Mouse (Mus musculus): ENCODE results near the gene Chaf1a.
"Not testable (repeated sequence)": the region's sequence is repeated elsewhere in the genome, so short reads cannot be mapped to it uniquely, and the experiment has no call there.

Chaf1a gene

GRCm38 (mm10) chr17:56038583-56039261 lies 1.5 kb upstream of the Chaf1a start:
- DNase-seq (ENCODE audit: low read depth): peak; percentile 18

DNA sequence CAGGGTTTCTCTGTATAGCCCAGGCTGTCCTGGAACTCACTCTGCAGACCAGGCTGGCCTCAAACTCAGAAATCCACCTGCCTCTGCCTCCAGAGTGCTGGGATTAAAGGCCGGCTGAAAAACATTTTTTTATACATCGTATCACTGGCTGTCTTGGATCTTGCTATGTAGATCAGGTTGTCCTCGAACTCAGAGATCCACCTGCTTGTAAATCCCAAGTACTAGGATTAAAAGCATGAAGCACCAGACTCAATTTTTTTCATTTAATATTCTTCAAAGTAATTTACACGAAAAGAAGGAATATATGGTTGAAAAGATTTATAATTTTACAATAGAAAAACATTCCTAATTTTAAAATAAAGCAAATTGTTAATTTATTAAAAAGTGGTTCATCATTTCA lies 894 bp upstream of the Chaf1a start:
- DNase-seq (ENCODE audit: low read depth): no peak

GRCm38 (mm10) chr17:56040857-56041163 lies 571 bp downstream of the Chaf1a start:
- DNase-seq (ENCODE audit: low read depth): no peak

GRCm38 (mm10) chr17:56051369-56051768 lies 11.1 kb downstream of the Chaf1a start:
- DNase-seq (ENCODE audit: low read depth): no peak

DNA sequence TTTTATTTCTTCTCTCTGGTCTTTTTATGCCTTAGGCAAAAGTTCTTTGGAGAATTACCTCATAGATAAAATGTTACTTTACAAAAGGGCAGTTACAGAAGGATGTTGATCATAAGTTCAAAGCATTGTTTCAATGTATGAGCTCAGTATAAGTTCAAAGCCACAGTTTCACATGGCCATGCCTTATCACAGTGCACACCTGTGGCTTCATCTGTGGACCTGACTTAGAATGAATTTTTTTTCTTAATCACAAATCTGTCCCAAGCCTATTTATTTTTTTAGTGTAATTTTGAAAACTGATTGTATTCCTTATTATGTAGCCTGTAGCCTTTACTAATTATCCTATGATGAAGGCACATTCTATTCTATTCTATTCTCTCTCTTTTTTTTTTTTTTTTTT lies 14.7 kb downstream of the Chaf1a start:
- no peak for DNase-seq (ENCODE audit: low read depth)

DNA sequence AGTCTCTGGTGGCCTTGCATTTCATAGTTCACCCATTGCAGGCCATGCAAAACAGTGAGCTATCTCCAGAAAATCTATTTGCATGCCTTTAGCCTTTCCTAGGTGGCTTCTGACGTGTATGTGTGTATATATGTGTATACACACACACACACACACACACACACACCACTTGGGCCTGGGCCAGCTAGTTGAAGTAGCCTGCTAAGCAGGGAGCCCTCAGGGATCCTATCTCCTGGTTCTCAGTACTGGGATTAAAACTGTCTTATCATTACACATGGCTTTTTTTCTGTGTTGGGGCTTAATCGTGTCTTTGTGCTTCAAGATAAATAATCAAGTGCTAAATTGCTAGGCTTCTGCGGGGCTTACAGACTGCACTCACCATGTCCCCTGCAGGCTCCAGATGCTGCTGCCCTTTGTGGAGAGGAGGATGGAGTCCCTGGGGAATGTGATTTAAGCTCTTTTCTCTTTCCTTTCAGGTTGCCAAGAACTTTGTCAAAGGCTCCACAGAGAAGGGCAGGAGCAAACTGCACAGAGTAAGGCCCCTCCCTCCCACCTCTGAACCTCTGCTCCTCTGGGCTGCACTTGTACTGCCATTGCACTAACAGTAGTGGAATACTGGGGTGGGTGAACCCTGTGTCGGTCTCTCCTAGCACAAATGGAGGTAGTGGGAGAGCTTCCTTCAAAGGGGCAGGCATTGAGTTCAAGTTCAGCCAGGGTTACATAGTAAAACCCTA lies 15.9 kb downstream of the Chaf1a start:
- DNase-seq (ENCODE audit: low read depth): no peak

DNA sequence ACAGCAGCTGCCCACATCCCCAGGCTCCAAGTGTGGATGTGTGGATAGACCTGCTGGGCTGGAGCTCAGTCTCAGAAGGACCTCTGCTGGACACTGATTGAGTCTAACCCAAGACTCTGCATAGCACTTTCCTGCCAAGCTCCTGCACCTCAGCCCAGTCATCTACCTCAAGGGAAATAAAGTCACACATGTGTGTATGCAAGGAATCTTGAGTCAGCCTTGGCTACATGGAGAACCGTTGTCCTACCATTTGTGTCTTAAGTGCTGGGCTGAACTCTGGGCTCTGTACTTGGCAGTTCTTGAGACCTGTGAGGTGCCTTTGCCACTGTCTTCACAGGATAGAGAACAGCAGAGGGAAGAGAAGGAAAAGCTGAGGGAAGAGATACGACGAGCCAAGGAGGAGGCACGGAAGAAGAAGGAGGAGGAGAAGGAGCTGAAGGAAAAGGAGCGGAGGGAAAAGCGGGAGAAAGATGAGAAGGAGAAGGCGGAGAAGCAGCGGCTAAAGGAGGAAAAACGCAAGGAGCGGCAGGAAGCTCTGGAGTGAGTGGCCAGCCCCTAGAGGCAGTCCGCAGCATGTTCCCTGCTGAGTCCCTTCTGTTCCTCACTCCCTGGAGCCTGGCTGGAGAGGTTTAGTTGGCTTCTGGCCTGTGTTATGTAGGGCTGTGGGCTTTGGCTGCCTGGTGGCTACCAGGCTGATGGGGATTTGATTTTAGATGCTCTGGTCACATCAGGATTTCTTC lies 17.3 kb downstream of the Chaf1a start:
- DNase-seq (ENCODE audit: low read depth): no peak

DNA sequence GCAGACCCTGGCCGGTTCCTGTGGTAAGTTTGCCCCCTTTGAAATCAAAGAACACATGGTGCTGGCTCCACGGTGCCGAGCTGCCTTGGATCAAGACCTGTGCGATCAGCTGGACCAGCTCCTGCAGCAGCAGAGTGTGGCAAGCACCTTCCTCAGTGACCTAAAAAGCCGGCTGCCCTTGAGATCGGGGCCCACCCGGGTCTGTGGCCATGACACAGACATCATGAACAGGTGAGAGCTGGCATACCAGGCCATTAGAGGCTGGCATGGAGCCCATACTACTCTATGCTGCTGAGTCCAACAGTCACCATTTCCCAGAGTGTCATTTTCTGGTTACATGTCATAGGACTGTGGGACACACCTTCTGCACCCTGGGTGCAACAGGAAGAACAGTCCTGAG lies 21.8 kb downstream of the Chaf1a start:
- DNase-seq (ENCODE audit: low read depth): no peak

DNA sequence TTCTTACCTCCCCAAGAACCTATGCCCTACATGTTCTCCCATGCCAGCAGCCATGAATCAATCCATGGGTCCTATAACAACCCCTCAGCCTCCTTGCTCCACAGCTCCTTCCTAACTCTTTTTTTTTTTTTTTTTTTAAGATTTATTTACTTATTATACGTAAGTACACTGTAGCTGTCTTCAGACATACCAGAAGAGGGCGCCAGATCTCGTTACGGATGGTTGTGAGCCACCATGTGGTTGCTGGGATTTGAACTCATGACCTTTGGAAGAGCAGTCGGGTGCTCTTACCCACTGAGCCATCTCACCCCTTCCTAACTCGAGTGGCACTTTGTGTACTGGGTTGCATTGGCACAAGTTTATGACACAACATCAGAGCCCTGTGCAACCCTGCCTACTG lies 25.5 kb downstream of the Chaf1a start:
- not testable (repeated sequence) for DNase-seq (ENCODE audit: low read depth)

- no peak for DNase-seq (ENCODE audit: low read depth)
Measured at GRCm38 (mm10) chr17:56066451-56066850, 26.2 kb downstream of the Chaf1a start.

- DNase-seq (ENCODE audit: low read depth): no peak
Measured at GRCm38 (mm10) chr17:56069066-56069465, 28.8 kb downstream of the Chaf1a start.

DNA sequence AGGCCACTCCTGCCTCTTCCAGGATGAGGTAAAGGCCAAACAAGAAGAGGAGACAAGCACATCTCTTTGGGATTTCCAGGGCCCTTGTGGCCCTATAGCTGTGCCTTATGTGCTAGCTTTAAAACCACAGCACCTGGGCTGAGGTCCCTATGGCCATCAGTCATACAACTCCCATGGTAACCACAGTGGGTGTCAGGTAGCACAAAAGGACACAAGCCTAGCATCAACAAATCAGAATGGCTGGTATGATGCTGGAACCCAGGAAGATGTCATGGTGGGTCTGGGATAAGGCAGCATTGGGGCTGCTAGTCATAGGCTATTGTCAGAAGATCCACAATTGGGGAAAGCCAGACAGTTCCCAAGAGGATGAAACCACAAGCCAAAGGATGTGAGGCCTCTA lies 30.9 kb downstream of the Chaf1a start:
- DNase-seq (ENCODE audit: low read depth): no peak

DNA sequence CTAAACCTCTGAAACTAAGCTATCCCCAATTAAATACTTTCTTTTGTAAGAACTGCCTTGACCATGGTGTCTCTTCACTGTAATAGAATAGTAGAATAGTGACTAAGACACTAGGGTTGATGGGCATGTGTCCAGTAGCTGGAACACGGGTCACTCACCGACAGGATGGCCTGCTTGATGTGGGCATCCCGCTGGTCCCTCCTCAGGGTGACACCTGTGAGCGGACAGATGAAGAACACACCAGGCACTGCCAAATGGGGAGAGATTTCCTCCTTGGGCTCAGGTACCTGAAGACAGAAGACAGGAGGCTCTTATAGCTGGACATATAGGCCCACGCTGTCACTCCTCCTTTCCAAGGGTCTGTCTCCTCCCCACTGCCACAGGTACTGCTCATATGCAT lies 32.0 kb downstream of the Chaf1a start:
- no peak for DNase-seq (ENCODE audit: low read depth)

DNA sequence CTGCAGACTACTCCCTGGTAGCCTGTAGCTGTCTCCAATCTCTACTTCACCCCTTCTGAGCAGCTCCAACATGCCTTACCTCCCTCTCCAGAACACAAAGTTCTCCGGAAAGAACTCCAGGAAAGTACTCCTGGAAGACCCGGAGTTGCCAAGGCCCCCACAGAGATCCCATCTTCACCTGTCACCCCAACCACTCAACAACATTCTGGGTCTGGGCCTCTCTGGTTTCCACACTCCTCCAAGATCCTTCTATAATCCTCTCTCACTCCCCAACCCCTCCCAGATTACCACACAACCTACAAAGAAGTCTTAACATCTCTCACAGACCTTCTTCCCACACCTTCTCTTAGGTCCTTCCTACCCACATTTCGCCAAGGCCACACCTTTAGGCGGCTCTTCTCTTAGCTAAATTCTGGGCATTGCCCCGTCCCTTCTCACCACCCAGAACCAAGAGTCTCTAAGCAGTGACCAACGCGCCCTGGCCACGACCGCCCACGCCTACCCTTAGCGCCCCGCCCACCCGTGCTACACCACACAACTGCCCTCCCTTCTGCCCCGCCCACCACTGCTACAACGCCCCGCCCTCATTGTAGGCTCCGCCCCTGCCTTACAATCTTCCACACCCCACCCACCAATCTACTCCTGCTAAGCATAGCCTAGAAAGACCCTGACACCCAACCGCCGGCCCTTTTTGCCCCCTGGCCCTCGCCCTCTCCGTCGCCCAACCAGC lies 34.0 kb downstream of the Chaf1a start:
- peak; percentile 89 for DNase-seq (ENCODE audit: low read depth)

DNA sequence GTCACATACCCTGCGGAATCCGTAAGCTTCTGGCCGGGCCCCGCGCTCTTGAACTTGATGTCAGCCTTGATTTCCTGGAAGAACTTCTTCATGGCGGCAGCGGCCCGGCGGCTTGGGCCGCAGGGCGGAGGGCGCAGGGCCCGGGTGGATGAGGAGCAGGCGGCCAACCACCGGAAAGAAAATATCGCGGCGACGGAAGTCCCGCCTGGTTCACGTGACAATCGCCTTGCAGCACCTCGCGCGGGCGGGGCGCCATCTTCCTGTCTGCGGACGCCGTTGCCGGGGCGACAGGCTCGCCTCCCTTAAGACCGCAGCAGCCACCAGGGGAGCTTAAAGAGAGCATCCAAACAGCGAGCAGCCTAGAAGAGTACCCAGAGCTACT lies 34.6 kb downstream of the Chaf1a start, which contains the start of gene Ubxn6:
TSS of gene Ubxn6 (minus strand) at position 202 of the 382 bp plus-strand sequence.
- DNase-seq (ENCODE audit: low read depth): peak; percentile 97

DNA sequence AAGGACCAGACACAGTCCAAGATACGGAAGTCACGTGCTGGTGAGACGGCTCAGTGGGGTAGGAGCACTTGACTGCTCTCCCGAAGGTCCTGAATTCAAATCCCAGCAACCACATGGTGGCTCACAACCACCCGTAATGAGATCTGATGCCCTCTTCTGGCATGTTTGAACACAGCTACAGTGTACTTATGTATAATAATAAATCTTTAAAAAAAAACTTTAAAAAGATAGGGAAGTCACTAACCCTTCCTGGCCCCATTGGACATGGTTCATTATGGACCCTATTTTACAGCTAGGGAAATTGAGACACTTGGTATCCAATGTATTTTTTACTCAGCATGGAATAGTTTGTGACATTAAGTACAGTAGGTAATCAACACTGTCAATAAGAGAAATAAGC lies 37.3 kb downstream of the Chaf1a start:
- DNase-seq (ENCODE audit: low read depth): no peak

- DNase-seq (ENCODE audit: low read depth): peak; percentile 37
Measured at GRCm38 (mm10) chr17:56078361-56078760, 38.1 kb downstream of the Chaf1a start.

DNA sequence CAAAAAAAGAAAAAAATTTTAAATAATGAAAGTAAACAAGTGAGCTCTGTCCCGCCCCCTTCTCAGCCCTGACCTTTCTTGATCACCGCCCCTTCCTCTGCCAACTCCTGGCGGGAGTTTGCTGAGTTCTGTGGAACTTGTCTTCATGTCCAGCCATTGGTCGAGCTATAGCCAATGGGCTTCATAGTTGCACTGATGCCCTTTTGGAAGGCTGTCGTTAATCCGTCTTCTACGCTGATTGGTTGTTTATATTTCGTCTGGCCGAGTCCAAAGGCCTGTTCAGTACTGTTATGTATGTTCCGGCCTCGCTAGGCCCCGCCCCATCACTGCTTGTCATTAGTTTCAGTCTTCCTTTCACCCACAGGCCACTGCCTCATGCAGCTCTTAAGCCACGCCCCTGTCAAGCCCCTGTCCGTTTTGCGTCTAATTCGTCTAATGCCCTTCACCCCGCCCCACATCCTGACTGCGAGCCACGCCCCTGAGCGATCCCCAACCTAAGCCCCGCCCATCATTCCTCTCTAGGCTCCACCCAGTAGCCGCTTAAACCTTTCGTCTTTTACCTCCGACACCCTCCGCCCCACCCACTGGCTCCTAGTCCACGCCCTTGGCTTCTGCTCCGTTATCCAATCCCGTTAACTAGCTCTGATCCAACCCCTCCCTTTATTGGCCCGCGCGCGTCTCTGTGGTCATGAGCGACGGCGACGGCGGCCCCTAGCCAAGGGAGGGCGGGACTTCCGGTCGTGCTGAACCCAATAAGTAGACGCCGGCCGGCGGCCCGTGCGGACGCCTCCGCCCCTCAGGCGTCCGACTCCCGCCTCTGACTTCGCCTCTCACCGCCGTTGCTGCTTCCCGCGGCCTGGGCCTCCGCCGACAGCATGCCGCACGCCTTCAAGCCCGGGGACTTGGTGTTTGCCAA lies 38.9 kb downstream of the Chaf1a start, which contains the start of gene Hdgfl2:
TSS of gene Hdgfl2 (plus strand) at position 755 of the 916 bp plus-strand sequence.
- DNase-seq (ENCODE audit: low read depth): peak; percentile 100

DNA sequence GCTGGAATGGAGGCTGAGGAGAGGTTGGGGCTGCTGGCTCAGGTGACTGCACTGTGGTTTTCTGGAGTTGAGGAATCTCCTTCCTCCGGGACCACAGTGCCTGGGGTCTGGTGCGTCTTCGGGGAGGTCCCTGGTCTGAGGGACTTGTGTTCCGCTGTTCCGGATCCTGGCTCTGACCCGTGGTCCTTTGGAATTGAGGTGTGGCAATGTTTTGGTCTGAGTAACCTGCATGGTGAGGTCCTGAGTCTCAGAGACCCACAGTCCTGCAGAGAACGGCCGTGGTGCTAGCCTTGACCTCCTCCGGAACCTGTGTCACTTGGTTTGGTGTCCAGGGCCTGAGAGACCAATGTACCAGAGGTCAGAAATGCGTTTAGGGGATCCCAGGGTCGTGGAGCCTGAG lies 39.7 kb downstream of the Chaf1a start:
- peak; percentile 45 for DNase-seq (ENCODE audit: low read depth)

DNA sequence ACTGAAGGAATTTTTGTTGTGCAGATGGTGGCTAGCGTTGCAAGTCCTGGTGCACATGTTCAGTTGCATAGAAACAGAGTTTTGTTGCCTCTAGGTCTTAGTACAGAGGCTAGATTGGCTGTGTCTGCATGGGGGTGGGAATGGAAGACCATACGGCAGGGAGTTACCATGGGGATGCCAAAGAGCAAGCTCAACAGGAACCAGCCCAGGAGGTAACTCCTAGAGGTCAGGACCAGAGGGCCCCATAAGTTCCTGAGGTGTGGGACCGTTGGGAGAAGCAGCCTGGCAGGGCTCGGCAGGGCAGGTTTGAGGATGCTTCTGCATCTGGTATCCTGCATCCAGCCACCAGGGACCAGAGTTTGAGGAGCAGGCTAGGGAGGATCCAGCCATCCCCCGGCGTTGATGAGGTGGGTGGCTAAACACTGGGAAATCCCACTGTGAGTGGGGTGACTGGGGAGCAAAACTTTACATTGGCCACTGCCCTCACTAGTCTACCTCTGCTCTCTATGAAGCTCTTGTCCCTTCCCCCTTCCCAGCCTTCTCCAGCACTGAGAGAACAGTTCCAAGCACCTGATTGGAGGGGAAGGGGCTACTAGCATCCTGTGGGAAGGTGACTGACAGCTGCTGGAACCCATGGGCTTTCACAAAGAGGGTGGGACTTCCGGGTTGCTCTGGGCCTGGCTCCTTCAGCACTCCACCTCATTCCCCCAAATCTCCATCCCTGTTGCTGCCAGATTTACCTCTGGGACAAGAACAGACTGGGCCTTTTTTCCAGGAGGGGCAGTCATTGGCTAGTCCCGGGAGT lies 40.7 kb downstream of the Chaf1a start:
- no peak for DNase-seq (ENCODE audit: low read depth)

Data from naive thymus-derived CD4-positive, alpha-beta T cell, adult 2 months (primary cell).